Mouse (Mus musculus) lung, postnatal 10 days (tissue): ENCODE results near the gene Notch3.
"Not testable (repeated sequence)": the region's sequence is repeated elsewhere in the genome, so short reads cannot be mapped to it uniquely, and the experiment has no call there.

Experiments used
- DNase-seq: peaks from one replicate; pipeline ENCODE4 v3.0.0; 2021

Gene Notch3

GRCm38 (mm10) chr17:32117287-32117871, 49.3 kb downstream of the Notch3 start:
- DNase-seq: peak; percentile 75

GRCm38 (mm10) chr17:32116586-32117286, 49.9 kb downstream of the Notch3 start:
- no peak for DNase-seq

- not testable (repeated sequence) for DNase-seq
Observed at GRCm38 (mm10) chr17:32114486-32114885, 52.2 kb downstream of the Notch3 start.

- peak; percentile 77 for DNase-seq
Observed at GRCm38 (mm10) chr17:32113523-32114421, 52.9 kb downstream of the Notch3 start.

GRCm38 (mm10) chr17:32113255-32113522, 53.5 kb downstream of the Notch3 start:
- no peak for DNase-seq

- DNase-seq: no peak
Observed at GRCm38 (mm10) chr17:32112434-32113254, 54.0 kb downstream of the Notch3 start.

- DNase-seq: no peak
Observed at GRCm38 (mm10) chr17:32110980-32111780, 55.5 kb downstream of the Notch3 start.

GRCm38 (mm10) chr17:32110424-32110823, 56.2 kb downstream of the Notch3 start:
- DNase-seq: no peak

- DNase-seq: no peak
Observed at GRCm38 (mm10) chr17:32109201-32109940, 57.3 kb downstream of the Notch3 start.

- DNase-seq: not testable (repeated sequence)
Observed at GRCm38 (mm10) chr17:32108320-32109011, 58.2 kb downstream of the Notch3 start.

GRCm38 (mm10) chr17:32107877-32108276, 58.8 kb downstream of the Notch3 start:
- no peak for DNase-seq

GRCm38 (mm10) chr17:32106358-32106757, 60.3 kb downstream of the Notch3 start:
- DNase-seq: no peak

- DNase-seq: no peak
Observed at GRCm38 (mm10) chr17:32103054-32103453, 63.6 kb downstream of the Notch3 start.

GRCm38 (mm10) chr17:32099943-32100586, 66.6 kb downstream of the Notch3 start:
- peak; percentile 78 for DNase-seq

- no peak for DNase-seq
Observed at GRCm38 (mm10) chr17:32099574-32099942, 67.1 kb downstream of the Notch3 start.

- not testable (repeated sequence) for DNase-seq
Observed at GRCm38 (mm10) chr17:32098905-32099304, 67.7 kb downstream of the Notch3 start.

GRCm38 (mm10) chr17:32097676-32098075, 69.0 kb downstream of the Notch3 start:
- DNase-seq: no peak

- DNase-seq: no peak
Observed at GRCm38 (mm10) chr17:32092895-32093294, 73.8 kb downstream of the Notch3 start.

- no peak for DNase-seq
Observed at GRCm38 (mm10) chr17:32092241-32092619, 74.4 kb downstream of the Notch3 start.
